Mouse (Mus musculus) heart, adult 18-20 months (tissue): ENCODE results near the gene Gsg1l. TPM values are rescaled to one million over a fixed set of nuclear protein-coding genes. Genes with fewer than 3 reads are reported as not detected.

ENCODE experiments used
- DNase-seq, 2 experiments: peaks; one replicate each; pipeline ENCODE4 v3.0.0; 2021 to 2022; ENCODE audit warnings: mixed read lengths in 1 of 2
- long read RNA-seq, 2 experiments: library from polyadenylated mRNA; stranded (forward); transcript quantifications; one replicate each; pipeline ENCODE4 v2.0.0; 2021
- total RNA-seq, 2 experiments: library from RNA; stranded (reverse); gene quantifications; 2 replicates each; pipeline ENCODE4 v1.2.3; 2021

Gene Gsg1l
- 10 to 100 TPM; 10.1 to 12.3 TPM for total RNA-seq
- long read RNA-seq, experiment 1, transcript Gsg1l-201 (7 exons, 3,923 nt): major isoform, 5 of 9 reads
- long read RNA-seq, experiment 1, partial matches to known transcripts: 0 of 9 reads
- long read RNA-seq, experiment 1, other reads (novel, unspliced or antisense): 4 of 9 reads
- long read RNA-seq, experiment 2, partial matches to known transcripts: 0 of 4 reads
- long read RNA-seq, experiment 2, other reads (novel, unspliced or antisense): 1 of 4 reads

GRCm38 (mm10) chr7:126082286-126082741, at the start of gene Gsg1l:
Gene Gsg1l, minus strand, starts transcription at chr7:126082411.
- no peak for DNase-seq

GRCm38 (mm10) chr7:126127673-126128072, 45.5 kb upstream of the Gsg1l start:
- peak in 1 of 2 experiments; percentile 21 for DNase-seq

- no peak for DNase-seq
Measured at GRCm38 (mm10) chr7:126126502-126126901, 44.3 kb upstream of the Gsg1l start.

- DNase-seq: no peak
Measured at GRCm38 (mm10) chr7:126121533-126121932, 39.3 kb upstream of the Gsg1l start.

- no peak for DNase-seq
Measured at GRCm38 (mm10) chr7:126119819-126120218, 37.6 kb upstream of the Gsg1l start.

- no peak for DNase-seq
Measured at GRCm38 (mm10) chr7:126113263-126113662, 31.1 kb upstream of the Gsg1l start.

GRCm38 (mm10) chr7:126111230-126111629, 29.0 kb upstream of the Gsg1l start:
- no peak for DNase-seq

GRCm38 (mm10) chr7:126109898-126110297, 27.7 kb upstream of the Gsg1l start:
- DNase-seq: no peak

GRCm38 (mm10) chr7:126100440-126100839, 18.2 kb upstream of the Gsg1l start:
- DNase-seq: no peak

GRCm38 (mm10) chr7:126099835-126100234, 17.6 kb upstream of the Gsg1l start:
- no peak for DNase-seq

GRCm38 (mm10) chr7:126099163-126099775, 17.1 kb upstream of the Gsg1l start:
- no peak for DNase-seq

GRCm38 (mm10) chr7:126097219-126097915, 15.2 kb upstream of the Gsg1l start:
- no peak for DNase-seq

- peak in 1 of 2 experiments; percentile 40 for DNase-seq
Measured at GRCm38 (mm10) chr7:126096596-126096995, 14.4 kb upstream of the Gsg1l start.

- no peak for DNase-seq
Measured at GRCm38 (mm10) chr7:126094738-126095137, 12.5 kb upstream of the Gsg1l start.

- no peak for DNase-seq
Measured at GRCm38 (mm10) chr7:126093162-126093561, 11.0 kb upstream of the Gsg1l start.

GRCm38 (mm10) chr7:126089782-126090181, 7.6 kb upstream of the Gsg1l start:
- peak; percentile 46 to 64 for DNase-seq

GRCm38 (mm10) chr7:126088155-126088554, 5.9 kb upstream of the Gsg1l start:
- DNase-seq: no peak

GRCm38 (mm10) chr7:126087602-126088001, 5.4 kb upstream of the Gsg1l start:
- no peak for DNase-seq

- DNase-seq: no peak
Measured at GRCm38 (mm10) chr7:126086321-126086741, 4.1 kb upstream of the Gsg1l start.

- no peak for DNase-seq
Measured at GRCm38 (mm10) chr7:126085154-126085553, 2.9 kb upstream of the Gsg1l start.

- no peak for DNase-seq
Measured at GRCm38 (mm10) chr7:126083980-126084348, 1.8 kb upstream of the Gsg1l start.

GRCm38 (mm10) chr7:126083341-126083979, 1.2 kb upstream of the Gsg1l start:
- no peak for DNase-seq
